Mouse (Mus musculus): ENCODE measurements around the gene Scamp2. TPM values are rescaled to one million over a fixed set of nuclear protein-coding genes. Genes with fewer than 3 reads are reported as not detected.

The Scamp2 gene
- polyA plus RNA-seq, 1 experiment: 144 TPM

GRCm38 (mm10) chr9:57618854-57619253 lies 58.1 kb downstream of the Scamp2 start:
- no peak overlapping the region for H3K27ac ChIP-seq (ENCODE audit: insufficient read depth, low read depth, low read length)
- TF ChIP-seq CTCF (IDR thresholded peaks at IDR 0.05; ENCODE audit: low read depth, low read length) (no peak), POLR2A (IDR thresholded peaks at IDR 0.05; ENCODE audit: borderline replicate concordance, low read depth, low read length) (no peak)
- no peak overlapping the region for H3K4me3 ChIP-seq (ENCODE audit: insufficient read depth, low read length)
- H3K4me1 ChIP-seq (ENCODE audit: control insufficient read depth, insufficient read depth, low read length): no peaks in the 10 kb centered on the region

- TF ChIP-seq POLR2A (IDR thresholded peaks at IDR 0.05; ENCODE audit: borderline replicate concordance, low read depth, low read length) (no peak), CTCF (IDR thresholded peaks at IDR 0.05; ENCODE audit: low read depth, low read length) (no peak)
- Histone ChIP-seq H3K4me3 (ENCODE audit: insufficient read depth, low read length) (no peak within 1 kb of the TSS), H3K4me1 (ENCODE audit: control insufficient read depth, insufficient read depth, low read length) (no peaks in the 10 kb centered on the region), H3K27ac (ENCODE audit: insufficient read depth, low read depth, low read length) (no peak within 1 kb of the TSS)
Observed at GRCm38 (mm10) chr9:57620674-57621073, 59.9 kb downstream of the Scamp2 start, which contains the start of gene Lman1l. Lman1l (minus strand) TSS chr9:57620774.

- Histone ChIP-seq H3K27ac (ENCODE audit: insufficient read depth, low read depth, low read length) (no peak overlapping the region), H3K4me1 (ENCODE audit: control insufficient read depth, insufficient read depth, low read length) (no peaks in the 10 kb centered on the region), H3K4me3 (ENCODE audit: insufficient read depth, low read length) (no peak overlapping the region)
- TF ChIP-seq POLR2A (IDR thresholded peaks at IDR 0.05; ENCODE audit: borderline replicate concordance, low read depth, low read length): no peak
- no peak for TF ChIP-seq CTCF (IDR thresholded peaks at IDR 0.05; ENCODE audit: low read depth, low read length)
Observed at GRCm38 (mm10) chr9:57624295-57624694, 63.6 kb downstream of the Scamp2 start.

- no peak overlapping the region for H3K4me3 ChIP-seq (ENCODE audit: insufficient read depth, low read length)
- no peaks in the 10 kb centered on the region for H3K4me1 ChIP-seq (ENCODE audit: control insufficient read depth, insufficient read depth, low read length)
Observed at GRCm38 (mm10) chr9:57625674-57626500, 65.1 kb downstream of the Scamp2 start.

GRCm38 (mm10) chr9:57627191-57627590 lies 66.4 kb downstream of the Scamp2 start:
- no peak for TF ChIP-seq POLR2A (IDR thresholded peaks at IDR 0.05; ENCODE audit: borderline replicate concordance, low read depth, low read length)
- TF ChIP-seq CTCF (IDR thresholded peaks at IDR 0.05; ENCODE audit: low read depth, low read length): no peak
- Histone ChIP-seq H3K4me1 (ENCODE audit: control insufficient read depth, insufficient read depth, low read length) (no peaks in the 10 kb centered on the region), H3K27ac (ENCODE audit: insufficient read depth, low read depth, low read length) (no peak overlapping the region), H3K4me3 (ENCODE audit: insufficient read depth, low read length) (no peak overlapping the region)

More at GRCm38 (mm10) chr9:57625674-57626500, 65.1 kb downstream of the Scamp2 start:
- TF ChIP-seq POLR2A (IDR thresholded peaks at IDR 0.05; ENCODE audit: borderline replicate concordance, low read depth, low read length) (no peak), CTCF (IDR thresholded peaks at IDR 0.05; ENCODE audit: low read depth, low read length) (no peak)
- H3K27ac ChIP-seq (ENCODE audit: insufficient read depth, low read depth, low read length): no peak overlapping the region

- H3K4me1 ChIP-seq (ENCODE audit: control insufficient read depth, insufficient read depth, low read length): 0 out of 2 replicates have a peak, but pooled peaks cover under 1% of the 10 kb centered on the region
- H3K4me3 ChIP-seq (ENCODE audit: insufficient read depth, low read length): no peak overlapping the region
- H3K27ac ChIP-seq (ENCODE audit: insufficient read depth, low read depth, low read length): no peak overlapping the region
- no peak for TF ChIP-seq POLR2A (IDR thresholded peaks at IDR 0.05; ENCODE audit: borderline replicate concordance, low read depth, low read length)
- no peak for TF ChIP-seq CTCF (IDR thresholded peaks at IDR 0.05; ENCODE audit: low read depth, low read length)
Observed at GRCm38 (mm10) chr9:57627892-57628291, 67.1 kb downstream of the Scamp2 start.

- TF ChIP-seq POLR2A (IDR thresholded peaks at IDR 0.05; ENCODE audit: borderline replicate concordance, low read depth, low read length) (no peak), CTCF (IDR thresholded peaks at IDR 0.05; ENCODE audit: low read depth, low read length) (no peak)
- Histone ChIP-seq H3K4me1 (ENCODE audit: control insufficient read depth, insufficient read depth, low read length) (peaks cover 9% of the 10 kb centered on the region), H3K27ac (ENCODE audit: insufficient read depth, low read depth, low read length) (no peak overlapping the region), H3K4me3 (ENCODE audit: insufficient read depth, low read length) (no peak overlapping the region)
Observed at GRCm38 (mm10) chr9:57628717-57629116, 68.0 kb downstream of the Scamp2 start.

GRCm38 (mm10) chr9:57629118-57629874 lies 68.6 kb downstream of the Scamp2 start:
- Histone ChIP-seq H3K4me3 (ENCODE audit: insufficient read depth, low read length) (no peak overlapping the region), H3K4me1 (ENCODE audit: control insufficient read depth, insufficient read depth, low read length) (peaks cover 15% of the 10 kb centered on the region), H3K27ac (ENCODE audit: insufficient read depth, low read depth, low read length) (no peak overlapping the region)
- TF ChIP-seq POLR2A (IDR thresholded peaks at IDR 0.05; ENCODE audit: borderline replicate concordance, low read depth, low read length) (no peak), CTCF (IDR thresholded peaks at IDR 0.05; ENCODE audit: low read depth, low read length) (peak; percentile 86)

- H3K27ac ChIP-seq (ENCODE audit: insufficient read depth, low read depth, low read length): no peak overlapping the region
- no peak overlapping the region for H3K4me3 ChIP-seq (ENCODE audit: insufficient read depth, low read length)
- no peak for TF ChIP-seq CTCF (IDR thresholded peaks at IDR 0.05; ENCODE audit: low read depth, low read length)
- TF ChIP-seq POLR2A (IDR thresholded peaks at IDR 0.05; ENCODE audit: borderline replicate concordance, low read depth, low read length): no peak
- peaks cover 44% of the 10 kb centered on the region for H3K4me1 ChIP-seq (ENCODE audit: control insufficient read depth, insufficient read depth, low read length)
Observed at GRCm38 (mm10) chr9:57633481-57634024, 72.8 kb downstream of the Scamp2 start.
